8 mouse cellular contexts compared by ENCODE assay signal in genomic region chrX:169862848-169863247, GRCm38 (mm10).
A peak's percentile ranks its signal among the peaks of the same experiment; 100 is the strongest.
DNase-seq lines count a peak whose midpoint lies in the region; ATAC-seq lines count a peak whose summit lies in the region.

No protein-coding gene starts in this region.

- no peaks in the 10 kb centered on the region for H3K36me3 ChIP-seq in midbrain, embryonic 16.5 days (ENCODE audit: control insufficient read depth, insufficient read depth, low read length)

- intact Hi-C loops in heart, postnatal 25 days (cut with DNase I) = no loop called here

- 28% methylated on average over 1 of the region's 1 CpGs for WGBS in midbrain, embryonic 16.5 days

- no peak overlapping the region for H3K4me3 ChIP-seq in midbrain, embryonic 16.5 days (ENCODE audit: low read depth, low read length)

- no peak overlapping the region for H3K4me2 ChIP-seq in midbrain, embryonic 16.5 days (ENCODE audit: low read length)

- H3K4me1 ChIP-seq in midbrain, embryonic 16.5 days (ENCODE audit: control insufficient read depth, insufficient read depth, low read length) = no peaks in the 10 kb centered on the region

- no peaks in the 10 kb centered on the region; the same call in 1 of the 2 replicates for H3K27me3 ChIP-seq in midbrain, embryonic 16.5 days (ENCODE audit: control insufficient read depth, insufficient read depth, low read depth, low read length)

- no peaks in the 10 kb centered on the region for H3K9me3 ChIP-seq in midbrain, embryonic 16.5 days (replicated peaks; ENCODE audit: control insufficient read depth, low read length, poor library complexity, severe bottlenecking)

- no peak overlapping the region for H3K27ac ChIP-seq in midbrain, embryonic 16.5 days (ENCODE audit: low read length)

- ATAC-seq in midbrain, embryonic 16.5 days = no peak

- H3K9ac ChIP-seq in midbrain, embryonic 16.5 days (ENCODE audit: low read depth, low read length) = no peak overlapping the region

- peak; percentile 97 for DNase-seq in heart, adult 11 months
- no peak for DNase-seq in heart, postnatal 25 days (ENCODE audit: low spot score)
- DNase-seq in 416B (ENCODE audit: low read depth) = peak; percentile 10
- peak; percentile 33 for DNase-seq in embryo, embryonic 10.5 days (ENCODE audit: low spot score)
- peak; percentile 46 to 48 for DNase-seq in kidney, postnatal 4 days
- DNase-seq in thymus, postnatal 14 days = peak; percentile 15
- DNase-seq in frontal cortex, postnatal 25 days (ENCODE audit: low spot score in 2 of 2) = no peak

Comparison
In these comparisons a context has a peak if more than half of its experiments do, and no peak if none do; other contexts are left out.
1. DNase-seq: peak in heart, adult 11 months (single experiment), 416B (single experiment), embryo, embryonic 10.5 days (single experiment), kidney, postnatal 4 days (2 of 2) and thymus, postnatal 14 days (single experiment); none in heart, postnatal 25 days (single experiment) and frontal cortex, postnatal 25 days (0 of 2).